Mouse (Mus musculus) kidney, adult 9 months (tissue): ENCODE results near the gene Sag.

ENCODE experiments used
- DNase-seq: peaks from one replicate; pipeline ENCODE4 v3.0.0; 2022

Gene Sag

DNA sequence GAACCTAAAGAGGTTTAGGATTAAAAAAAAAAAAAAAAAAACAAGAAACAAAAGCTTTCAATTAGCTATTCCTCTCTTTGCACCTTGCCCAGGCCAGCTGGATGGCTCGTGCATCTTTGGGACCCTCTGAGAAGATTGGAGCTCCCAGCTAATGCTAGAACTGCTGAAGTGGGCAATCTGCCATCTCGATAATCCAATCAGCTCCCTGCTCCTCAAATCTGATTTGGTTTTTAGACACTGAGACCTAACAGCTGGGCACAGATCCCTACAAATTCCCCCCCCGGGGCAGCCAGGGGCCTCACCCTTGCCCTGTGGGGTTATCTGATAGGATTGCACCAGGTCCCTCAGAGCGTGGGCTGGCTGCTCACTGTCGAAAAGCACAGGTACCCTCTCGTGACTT, at the start of gene Sag:
Gene Sag, plus strand, starts transcription at position 105 of the 400 bp plus-strand sequence.
- no peak for DNase-seq

DNA sequence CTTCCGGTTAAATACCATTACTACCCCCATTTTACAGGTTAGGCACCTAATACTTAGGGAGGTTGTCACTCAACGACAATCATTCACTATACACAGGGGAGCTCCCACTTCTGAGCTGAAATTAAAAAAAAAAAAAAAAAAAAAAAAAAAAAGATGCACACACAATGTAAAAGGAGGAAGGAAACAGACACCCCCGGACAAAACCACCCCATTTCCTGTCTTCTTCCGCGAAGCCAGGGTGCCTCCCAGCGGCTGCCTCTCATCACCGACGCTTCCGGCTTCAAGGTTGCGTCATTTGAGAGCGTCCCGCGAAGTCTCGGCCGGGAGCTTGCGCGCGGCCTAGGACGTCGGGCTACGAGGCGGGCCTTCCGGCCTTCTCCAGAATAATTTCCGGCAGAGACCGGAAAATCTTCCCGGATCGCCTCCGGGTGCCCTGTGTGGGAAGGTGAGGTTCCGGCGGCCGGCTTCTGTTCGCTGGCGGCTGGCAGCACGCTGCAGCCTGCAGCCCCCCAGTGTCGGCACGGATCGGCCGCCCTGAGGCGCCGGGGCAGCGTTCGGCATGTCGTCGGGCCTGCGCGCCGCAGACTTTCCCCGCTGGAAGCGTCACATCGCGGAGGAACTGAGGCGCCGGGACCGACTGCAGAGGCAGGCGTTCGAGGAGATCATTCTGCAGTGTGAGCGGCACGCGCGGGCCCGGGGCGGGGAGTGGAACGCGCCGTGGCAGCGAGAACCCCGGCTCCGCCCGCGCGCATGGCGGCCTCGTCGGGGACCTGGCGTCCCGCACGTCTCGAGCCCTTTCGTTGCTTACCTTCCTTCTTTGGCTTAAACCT, 47.6 kb upstream of the Sag start, which contains the start of gene Atg16l1:
Gene Atg16l1, plus strand, starts transcription at position 230 of the 830 bp plus-strand sequence.
- peak; percentile 96 for DNase-seq

DNA sequence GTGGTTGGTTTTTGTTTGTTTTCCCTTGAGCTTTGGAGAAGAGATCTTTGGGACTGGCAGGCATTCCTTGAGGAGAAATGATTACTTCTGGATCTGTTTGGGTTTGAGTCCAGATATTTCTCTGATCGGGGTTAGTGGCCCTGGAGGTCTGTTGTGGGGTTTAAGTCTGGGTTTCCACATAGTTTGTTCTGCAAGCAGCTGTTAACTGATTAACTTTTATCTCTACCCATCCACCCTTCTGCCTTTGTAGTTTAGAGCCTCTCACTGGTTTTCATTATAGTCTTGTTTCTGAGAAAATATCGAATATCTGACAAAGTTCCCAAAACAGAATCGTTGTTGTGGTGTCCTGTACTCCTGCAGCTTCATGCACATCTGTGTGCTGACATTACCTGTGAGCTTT, 39.7 kb upstream of the Sag start:
- no peak for DNase-seq

DNA sequence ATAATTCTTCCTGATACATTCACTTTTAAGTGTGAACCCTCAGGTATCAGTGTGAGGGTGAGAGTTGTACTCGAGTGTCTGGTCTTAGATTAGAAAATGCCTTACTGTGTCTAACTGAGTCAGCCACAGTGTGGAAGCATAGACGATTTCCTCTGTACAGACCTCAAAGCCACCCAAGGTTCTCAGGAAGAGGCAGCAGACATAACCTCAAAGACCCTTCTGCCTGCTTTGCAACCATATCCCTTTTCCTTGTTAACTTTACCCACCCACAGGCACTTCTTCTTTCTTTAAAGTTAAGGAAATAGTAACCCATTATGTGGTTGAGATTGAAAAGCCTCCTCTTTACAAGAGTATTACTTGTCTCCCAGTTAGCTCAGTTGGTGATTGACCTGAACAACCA, 37.7 kb upstream of the Sag start:
- DNase-seq, result no peak

DNA sequence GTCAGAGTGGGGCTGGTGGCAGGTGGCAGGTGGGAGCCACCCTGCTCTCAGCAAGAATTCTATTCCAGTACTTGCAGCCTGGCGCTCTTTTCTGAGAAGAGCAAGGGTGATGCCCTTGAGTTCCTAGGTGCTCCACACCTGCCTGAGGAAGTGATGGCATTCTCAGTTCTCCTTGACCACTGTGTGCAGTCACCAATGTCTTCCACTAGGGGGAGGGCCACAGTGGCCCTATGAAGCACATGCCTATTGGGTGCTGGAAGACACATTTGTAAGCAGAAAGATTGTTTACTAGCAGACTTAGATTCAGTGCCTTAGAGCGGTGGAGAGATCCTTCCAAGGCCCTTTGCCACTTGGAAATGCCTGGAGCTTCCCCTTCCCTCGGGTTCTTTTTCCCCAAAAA, 37.2 kb upstream of the Sag start:
- peak; percentile 35 for DNase-seq

DNA sequence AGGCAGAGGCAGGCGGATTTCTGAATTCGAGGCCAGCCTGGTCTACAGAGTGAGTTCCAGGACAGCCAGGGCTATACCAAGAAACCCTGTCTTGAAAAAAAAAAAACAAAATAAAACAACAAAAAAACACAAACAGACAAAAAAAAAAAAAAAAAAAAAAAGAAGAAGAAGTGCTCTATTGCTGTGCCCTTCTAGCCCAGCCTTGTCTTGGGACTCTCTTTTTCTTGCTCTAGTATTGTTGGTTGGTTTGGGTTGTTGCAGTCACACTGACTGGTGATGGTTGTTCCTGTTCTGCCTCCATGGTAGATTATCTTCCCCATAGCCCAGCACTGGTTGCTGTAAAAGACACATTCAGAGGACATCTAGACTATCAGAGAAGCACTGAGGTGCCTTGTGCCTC, 34.2 kb upstream of the Sag start:
- no peak for DNase-seq

DNA sequence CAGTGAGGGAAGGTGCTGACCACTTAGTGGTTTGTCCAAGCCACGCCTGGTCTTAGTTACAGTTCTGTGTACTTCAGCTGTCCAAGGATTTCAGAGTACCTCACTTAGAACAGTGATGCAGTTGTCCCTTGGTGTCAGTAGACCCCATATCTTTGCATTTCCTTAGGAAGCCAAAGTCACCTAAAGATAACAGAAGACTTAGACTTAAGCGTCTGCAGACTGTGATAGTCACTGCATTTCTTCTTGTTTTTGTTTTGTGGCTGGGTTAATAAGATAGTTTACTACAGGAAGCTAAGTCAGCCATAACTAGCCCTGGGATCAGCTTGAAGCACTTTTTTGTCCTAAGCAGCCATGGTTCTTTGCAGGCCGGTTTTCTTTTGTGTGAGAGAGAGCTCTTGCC, 33.0 kb upstream of the Sag start:
- DNase-seq, result no peak

DNA sequence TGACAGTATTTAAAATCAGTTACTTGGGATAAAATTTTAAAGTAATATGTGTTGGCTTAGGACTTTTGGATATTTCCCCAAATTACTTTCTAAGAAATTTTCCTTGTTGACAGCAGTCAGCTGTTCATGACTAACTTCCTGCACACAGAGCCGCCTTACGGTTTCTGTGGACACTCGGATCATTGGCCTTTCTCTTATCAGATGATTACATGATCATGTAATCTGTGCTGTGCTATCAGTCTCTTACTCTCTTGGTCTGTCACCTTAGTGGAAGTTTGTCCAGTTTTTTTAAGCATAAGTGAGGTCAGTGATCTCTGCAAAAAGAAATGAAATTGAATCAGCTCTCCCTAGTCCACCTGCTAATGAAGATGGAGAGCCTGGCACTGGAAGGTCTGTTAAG, 31.8 kb upstream of the Sag start:
- no peak for DNase-seq

DNA sequence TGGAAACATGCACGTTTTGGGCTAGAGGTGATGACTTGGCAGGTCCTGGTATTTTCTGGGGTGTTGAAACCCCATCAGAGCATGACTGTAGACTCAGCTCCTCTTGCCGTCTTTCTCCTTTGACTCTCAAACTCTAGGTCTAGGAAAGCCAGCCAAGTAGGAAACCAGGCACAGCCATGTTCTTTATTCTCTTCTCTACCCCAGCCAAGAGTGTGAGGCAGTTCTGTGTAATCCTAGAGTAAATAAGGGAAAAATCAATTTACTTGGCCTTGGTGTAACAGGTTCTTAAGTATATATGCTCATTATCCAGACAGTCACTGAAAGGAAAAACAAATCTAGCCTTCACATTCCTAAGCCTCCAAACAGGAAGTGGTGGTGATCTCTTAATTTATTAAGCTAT, 30.1 kb upstream of the Sag start:
- DNase-seq, result no peak

DNA sequence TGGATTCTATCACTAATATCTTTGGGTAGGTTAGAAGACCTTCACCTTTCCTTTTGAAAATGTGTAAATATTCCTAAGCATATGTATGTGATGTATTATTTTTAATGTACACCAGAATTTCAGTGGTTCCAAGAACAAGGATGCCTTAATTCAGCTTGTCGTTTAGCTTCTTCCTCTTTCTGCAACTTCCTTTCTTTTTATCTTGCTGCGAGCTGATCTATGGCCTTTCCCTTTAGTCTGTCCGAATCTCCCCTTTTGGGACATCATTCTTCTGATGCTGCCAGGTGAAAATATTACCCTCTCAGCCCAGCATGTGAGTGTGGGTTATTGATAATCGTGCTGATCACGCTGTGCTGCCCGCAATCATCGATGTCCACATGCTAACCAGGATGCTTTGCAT, 28.6 kb upstream of the Sag start:
- no peak for DNase-seq

DNA sequence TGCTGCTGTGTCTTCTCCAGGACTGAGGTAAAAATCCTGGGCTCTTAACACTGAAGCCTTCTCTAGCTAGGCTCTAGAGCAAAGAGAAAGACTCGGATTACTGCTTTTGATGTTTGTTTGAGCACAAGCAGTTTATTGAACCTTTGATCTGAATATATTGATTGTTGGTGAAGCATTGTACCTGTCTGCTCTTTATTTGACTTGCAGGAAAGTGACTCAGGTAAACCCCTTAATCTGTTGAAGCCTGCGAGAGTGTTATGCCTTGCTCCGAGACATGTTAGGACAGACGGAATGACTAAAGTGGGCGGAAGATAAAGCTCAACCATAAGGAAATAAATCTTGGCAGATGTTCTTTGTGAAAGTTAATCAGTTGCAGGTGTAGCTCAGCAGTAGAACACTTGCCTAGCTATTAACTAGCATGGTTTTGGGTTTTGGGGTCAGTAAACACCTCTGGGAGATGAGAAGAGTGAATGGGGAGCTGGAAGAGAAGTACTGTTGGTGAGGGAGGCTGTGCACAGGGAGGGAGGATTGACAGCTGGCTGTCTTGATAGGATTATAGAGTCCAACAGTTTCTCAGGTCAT, 24.2 kb upstream of the Sag start:
- peak; percentile 52 for DNase-seq

DNA sequence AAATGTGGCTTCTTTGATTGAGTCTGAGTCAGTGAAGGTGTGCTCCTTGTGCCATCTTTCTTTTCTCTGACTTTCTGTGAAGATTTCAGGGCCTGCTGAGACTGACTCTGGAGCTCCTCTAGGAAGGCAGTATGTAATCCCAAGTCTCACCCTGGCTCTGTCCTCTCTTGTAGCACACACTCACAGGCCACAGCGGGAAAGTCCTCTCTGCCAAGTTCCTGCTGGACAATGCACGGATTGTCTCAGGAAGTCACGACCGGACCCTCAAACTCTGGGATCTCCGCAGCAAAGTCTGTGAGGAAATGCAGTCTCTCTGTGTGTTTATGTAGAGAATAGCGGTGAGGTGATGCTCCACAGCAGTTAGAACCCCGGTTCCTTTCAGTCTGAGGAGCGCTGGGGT, 17.8 kb upstream of the Sag start:
- peak; percentile 14 for DNase-seq

DNA sequence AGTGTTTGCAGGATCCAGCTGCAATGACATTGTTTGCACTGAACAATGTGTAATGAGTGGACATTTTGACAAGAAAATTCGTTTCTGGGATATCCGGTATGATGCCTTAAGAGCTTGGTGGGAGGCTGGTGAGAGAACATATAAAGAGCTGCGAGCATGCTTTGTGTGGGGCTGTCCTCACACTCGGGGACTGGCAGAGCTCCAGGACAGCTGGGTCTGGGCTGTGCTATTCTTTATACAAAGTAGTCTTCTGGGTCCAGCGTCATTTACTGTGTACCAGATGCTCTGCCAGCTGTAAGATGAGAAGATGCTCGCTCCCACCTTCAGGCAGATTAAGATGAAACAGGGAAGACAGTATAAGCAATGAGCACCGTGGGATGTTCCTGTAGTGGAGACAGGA, 17.2 kb upstream of the Sag start:
- no peak for DNase-seq

DNA sequence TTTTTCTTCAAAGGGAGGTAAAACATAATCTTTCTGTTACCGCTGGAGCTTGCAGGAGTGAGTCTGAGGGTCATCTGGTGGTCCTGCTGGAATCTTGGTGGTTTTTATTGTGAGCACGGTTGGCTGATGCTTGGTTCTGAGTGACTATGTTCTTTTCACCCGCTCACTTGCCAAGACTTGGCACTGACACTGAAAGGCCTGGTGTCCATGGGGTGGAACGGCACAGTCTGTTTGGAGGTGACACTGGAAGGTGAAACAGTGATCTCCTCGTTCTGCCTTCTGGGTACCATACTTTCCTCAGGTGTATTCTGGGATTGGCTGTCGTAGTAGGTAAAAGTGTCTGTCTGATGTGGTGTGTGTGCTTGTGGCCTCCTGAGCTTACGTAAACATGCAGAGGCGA, 13.8 kb upstream of the Sag start:
- DNase-seq, result no peak

DNA sequence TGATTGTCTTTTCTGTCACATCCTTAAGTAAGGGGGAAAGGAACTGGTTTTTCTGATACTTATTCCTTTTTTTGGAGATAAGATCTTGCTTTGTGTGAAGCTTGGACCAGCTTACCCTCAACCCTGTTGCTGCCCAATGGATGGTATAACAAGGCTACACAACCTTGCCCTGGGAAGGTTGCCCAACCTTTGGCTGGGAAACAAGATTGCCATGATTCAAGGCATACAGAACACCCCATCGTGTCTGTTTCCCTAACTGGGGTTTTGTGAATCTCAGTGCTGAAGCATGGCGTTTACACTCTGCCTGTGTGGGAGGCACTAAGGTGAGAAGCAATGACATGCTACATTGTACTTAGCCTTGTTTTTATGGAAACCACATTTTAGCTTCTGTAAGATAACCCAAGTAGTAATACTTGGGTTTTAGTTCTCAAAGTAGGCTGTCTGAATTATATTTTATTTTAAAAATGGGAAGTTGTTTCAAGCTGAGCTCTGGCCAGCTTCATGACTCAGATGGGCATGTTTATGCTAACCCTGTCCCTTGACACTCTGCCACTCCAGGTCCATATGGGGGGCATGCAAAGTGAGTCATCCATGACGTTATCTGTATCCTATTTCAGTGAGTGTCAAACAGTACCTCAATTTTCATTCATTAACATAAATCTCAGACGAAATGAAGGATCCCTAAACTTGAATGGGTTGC, 10.9 kb upstream of the Sag start:
- no peak for DNase-seq

DNA sequence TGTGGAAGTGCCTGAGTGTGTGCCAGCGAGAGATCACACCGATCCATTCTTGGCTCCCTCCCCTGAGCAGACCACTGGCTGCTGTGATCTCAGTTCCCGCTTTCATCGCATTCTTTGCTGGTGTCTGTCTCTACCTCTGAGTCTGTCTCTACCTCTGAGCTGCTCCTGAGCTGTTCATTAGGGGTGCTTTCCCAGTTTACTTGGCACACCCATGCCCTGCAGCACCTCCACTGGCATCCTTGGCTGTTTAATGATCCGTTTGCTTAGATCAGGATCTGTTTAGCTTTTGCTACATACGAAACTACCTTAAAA, 10.4 kb upstream of the Sag start:
- no peak for DNase-seq

DNA sequence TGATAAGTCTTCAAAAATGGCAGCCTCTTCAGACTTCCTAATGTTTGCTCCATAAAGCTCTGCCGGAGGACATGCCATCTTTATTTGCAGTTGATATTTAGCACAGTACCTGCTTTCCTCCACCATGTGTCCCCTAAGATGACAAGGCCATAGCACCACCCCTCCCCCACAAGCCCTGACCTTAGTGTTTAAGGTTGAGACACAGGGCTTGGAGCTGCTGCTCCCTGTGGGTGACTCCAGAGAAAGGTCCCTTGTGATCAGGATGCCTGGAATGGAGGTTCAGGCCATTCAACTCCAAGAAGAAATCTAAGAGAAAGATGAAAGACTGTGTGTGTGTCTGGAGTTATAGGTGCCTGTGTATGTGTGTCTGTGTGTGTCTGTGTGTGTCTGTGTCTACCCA, 5.8 kb upstream of the Sag start:
- DNase-seq, result no peak

DNA sequence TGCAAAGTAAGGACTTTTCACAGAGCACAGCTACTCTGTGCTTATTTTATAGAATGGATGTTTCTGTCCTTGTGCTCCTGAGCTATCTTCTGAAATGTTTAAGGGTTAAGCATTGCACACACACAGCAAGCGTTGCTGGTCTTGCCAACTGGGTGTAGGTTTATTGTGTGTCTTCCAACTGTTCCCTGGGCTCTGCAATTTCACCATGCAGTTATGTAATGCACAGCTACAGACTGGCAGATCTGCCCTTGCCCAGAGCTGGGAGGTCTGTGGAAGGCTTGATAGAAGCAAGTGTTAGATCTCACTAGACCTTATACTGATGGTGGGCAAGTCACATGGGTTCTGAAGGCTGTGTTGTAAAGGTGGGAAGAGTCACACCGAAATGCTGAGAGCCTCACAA, 5.2 kb upstream of the Sag start:
- DNase-seq, result no peak

DNA sequence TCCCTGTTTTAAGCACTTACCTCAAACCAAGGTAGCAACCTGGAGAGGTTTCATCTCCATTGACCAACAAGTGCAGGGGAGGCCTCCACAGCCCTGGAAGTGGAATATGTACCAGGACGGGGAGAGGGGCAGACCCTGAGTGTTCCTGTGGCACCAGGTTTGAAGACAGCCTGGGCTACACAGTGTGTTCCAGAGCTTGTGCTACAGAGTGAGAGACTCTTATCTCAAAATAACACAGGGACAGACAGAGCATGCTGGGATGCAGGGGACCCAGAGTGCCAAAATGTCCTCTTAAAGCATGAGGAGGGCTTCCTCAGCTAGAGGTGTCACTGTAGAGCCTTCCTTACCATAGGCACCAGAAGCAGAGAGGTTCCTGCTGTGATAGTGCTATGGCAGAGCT, 4.3 kb downstream of the Sag start:
- DNase-seq, result no peak

DNA sequence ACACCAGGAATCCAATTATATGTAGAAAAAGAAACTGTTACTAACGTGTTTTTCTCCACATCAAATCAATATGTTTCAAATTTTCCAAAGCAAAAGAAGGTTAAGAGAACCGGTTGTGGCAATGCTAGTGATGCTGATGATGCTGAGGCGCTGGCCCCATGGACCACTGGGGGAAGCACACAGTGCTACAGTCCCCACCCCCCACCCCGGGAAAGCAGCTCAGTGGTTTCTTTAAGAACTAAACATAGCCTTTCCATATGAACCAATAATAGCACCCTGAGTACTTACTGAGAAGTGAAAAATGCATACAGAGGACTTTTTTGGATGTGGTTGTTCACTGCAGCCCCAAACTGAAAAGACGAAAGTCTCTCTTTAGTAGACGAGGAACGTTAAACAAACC, 7.9 kb downstream of the Sag start:
- no peak for DNase-seq

DNA sequence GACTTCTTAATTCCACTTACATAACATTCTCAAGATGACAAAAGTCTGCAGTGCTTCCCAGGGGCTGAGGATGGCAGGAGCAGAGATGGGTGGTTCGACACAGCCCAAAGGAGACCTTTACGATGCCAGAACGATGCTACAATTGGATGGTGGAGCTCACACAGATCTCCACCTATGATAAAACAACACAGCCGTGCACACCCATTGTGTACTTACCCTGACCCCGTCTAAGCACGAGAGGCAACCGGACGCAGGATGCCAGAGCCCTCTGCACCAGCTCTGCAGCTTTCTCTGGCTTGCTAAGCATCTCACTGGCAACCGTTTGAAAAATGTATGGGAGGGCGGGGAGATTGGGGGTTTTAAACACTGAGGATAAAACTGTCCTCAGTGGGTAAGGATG, 8.6 kb downstream of the Sag start:
- DNase-seq, result no peak

DNA sequence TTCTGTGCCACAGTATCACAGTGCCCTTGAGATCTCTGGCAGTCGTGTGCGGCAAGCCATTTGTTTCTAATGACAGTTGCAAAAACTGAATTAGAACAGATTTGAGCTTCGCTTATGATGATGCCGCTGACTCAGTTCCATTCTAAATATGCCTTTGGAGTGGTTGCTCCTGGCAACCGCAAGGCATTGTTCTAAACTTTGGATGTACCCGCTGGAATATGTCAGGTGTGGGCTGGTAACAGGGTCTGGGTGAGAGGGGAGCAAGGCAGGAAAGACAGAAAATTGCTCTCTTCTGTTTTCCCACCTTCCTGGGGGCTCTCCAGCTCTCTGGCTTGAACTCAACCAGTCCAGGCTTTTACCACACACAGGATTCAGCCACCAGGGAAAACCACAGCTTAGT, 9.7 kb downstream of the Sag start:
- DNase-seq, result no peak

DNA sequence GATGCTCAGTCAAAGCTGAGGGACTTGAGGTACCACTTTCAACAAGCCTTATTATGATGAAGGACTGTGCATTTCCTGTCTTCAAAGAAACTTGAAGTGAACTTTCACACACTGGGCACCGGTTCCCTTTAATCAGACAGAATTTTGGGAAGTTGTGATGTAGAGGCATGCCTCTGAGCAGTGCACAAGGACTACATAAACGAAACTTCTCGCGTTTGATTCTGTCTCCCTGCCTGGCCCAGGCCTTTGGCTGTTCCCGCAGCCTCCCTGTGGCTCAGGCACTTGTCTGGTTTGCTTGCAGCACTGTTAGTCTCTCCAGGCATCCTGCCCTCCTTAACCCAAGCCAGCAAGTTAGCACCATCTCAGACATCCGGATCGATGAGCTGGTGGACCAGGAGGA, 10.2 kb downstream of the Sag start:
- DNase-seq, result peak; percentile 14

DNA sequence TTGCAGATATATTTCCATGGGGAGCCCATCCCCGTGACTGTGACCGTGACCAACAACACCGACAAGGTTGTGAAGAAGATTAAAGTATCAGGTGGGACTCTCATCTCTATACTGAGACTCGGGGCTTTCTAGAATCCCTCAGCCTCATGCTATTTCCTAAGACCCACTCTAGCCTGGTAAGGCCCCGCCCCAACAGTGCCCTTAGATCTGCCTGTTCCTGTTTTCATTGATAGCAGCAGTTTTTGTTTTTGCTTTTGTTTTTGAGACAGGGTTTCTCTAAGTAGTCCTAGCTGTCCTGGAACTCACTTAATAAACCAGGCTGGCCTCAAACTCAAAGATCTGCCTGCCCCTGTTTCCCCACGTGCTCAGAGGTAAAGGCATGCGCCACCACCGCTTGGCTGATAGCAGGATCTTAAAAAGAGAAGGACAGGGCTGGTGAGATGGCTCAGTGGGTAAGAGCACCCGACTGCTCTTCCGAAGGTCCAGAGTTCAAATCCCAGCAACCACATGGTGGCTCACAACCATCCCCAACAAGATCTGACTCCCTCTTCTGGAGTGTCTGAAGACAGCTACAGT, 21.0 kb downstream of the Sag start:
- DNase-seq, result no peak
